Mouse (Mus musculus) heart, postnatal 14 days (tissue): ENCODE measurements around the gene Rpl36a. TPM values are rescaled to one million over a fixed set of nuclear protein-coding genes. Genes with fewer than 3 reads are reported as not detected.

Experiments used
- DNase-seq, 2 experiments: peaks; one replicate each; pipeline ENCODE4 v3.0.0; 2021 to 2022
- intact Hi-C: fragments of 180-260 bp; cut with DNase I; formaldehyde crosslinking; loops from one replicate; pipeline ENCODE4 v1.15.1; 2025
- total RNA-seq, 2 experiments: library from RNA; stranded (reverse); gene quantifications; 2 replicates each; pipeline ENCODE4 v1.2.3; 2021

Rpl36a gene
- total RNA-seq, 2 experiments from 2014 or later = 131 to 137 TPM

DNA sequence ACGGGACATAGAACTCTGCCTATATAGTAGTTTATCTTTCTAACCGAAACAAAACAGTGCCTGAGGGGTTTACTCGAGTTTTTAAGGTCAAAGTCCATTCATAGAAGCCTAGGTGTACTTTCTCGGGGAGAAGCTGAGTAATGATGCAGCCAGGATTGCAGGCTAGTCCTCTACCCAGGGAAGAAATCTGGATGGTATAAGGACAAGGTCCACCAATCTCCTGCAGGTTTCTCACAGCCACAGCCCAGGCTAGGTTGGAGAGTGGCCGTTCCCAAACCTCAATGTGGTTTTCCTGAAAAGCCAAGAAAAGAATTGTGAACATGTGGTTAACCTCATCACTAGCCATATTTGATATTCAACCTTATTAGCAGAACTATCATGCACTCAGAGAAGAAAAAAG lies 4.4 kb downstream of the Rpl36a start:
- intact Hi-C loops = no loop called here

DNA sequence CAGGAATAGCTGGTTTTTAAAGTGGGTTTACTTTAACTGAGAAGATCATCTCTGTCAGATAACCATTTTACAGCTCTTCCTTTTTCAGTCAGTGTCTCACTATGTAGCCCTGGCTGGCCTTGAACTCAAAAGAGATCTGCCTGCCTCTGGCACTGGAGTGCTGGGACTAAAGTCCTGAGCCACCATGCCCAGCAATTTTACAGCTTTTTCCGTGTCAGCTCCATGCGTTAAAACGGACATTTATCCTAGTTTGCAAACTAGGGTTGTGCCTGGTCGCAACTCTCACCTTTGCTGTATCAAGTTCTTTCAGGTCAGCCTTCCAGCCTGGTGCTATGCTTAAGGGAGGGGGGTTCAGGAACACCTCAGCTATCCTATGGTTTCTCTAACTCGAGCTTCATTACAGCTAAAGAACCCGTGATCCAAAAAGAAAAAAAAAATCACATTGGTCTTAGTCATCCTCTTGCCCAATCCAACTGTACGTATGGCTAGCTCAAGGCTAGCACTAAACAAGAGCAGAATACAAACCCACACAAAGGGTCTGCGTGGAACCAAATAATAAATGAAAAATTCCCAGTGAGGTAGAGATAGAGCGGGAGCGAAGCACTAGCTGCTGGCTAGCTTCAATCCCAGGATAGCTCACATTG lies 14.6 kb downstream of the Rpl36a start:
- no peak for DNase-seq
- intact Hi-C loops = loop anchor here (10.0 kb wide), 1 partner anchor 155 kb away; the partner anchor contains the start of genes Armcx3 and Armcx6

More for the DNA sequence above, 4.4 kb downstream of the Rpl36a start:
- no peak for DNase-seq

DNA sequence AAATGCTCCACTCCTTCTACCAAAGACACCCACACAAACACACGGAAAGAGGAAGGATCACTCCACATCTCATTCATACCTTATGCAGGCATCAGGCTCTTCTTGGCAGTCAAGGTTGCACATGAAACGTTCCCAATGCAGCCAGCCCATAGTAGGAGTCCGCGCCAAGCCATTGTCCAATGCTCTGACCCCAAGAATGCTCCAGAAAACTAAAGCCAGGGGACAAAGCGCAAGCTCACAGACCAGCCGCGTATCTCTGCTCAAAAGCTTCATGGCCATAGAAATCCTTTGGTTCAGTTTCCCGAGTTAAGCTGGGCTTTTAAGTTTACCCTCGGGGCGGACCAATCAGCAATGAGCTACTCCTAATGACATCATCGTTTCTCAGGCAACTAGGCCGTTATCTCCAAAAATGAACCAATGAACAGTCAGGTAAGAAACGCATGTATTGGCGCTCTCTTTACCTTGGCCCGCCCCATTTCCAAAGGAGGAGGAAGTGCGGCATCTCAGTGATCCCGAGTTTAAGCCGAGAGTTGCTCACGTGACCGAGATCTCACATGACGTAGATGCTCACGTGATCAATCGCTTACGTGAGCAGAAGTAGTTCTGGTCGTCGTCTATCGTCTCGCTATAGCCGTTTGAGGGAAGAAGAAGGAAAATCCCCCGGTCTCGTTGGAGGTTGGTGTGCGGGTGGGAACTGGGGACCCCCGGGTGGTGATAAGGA lies 15.4 kb downstream of the Rpl36a start, which contains the start of the genes Gla and Hnrnph2:
Gla (minus strand) TSS at position 467 of the 721 bp plus-strand sequence.
Hnrnph2 (plus strand) TSS at position 521 of the 721 bp plus-strand sequence.
- intact Hi-C loops = loop anchor here (10.0 kb wide), 1 partner anchor 154 kb away; the partner anchor contains the start of genes Armcx3 and Armcx6
- peak; percentile 83 to 88 for DNase-seq

DNA sequence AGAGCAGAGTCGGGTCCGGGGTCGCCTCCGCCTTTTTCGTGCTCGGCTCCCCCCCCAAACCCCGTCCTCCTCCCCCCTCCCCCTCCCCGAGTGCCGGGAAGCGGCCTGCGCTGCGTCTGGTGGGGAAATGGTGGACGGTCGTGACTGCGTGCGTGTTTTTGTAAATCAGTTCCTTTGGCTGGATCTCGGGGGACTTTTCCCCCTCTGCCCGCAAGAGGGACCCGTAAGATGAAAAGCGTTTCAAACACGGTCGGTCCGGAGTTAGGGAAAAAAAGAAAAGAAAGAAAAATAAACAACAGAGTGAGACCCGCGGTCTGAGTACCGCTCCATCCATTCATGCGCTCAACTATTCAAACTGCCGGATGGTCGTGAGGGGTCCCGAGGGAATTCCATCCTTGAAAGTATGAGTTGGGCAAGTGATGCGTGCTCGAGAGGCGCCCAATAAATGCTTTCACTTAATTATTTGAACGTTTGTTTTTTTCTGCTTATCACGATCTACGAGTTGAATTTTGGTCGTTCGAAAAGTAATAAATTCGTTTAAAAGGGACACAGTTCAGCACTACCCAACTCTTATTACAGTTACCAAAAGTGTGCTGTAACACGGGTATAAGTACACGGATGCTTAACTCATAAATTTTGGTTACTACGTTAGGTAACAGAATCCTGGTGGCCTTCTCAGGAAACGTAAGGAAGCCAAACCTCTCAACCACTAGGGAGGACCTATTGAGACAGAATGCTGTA lies 16.1 kb downstream of the Rpl36a start:
- intact Hi-C loops = loop anchor here (10.0 kb wide), 1 partner anchor 153 kb away; the partner anchor contains the start of genes Armcx3 and Armcx6
- DNase-seq = no peak

DNA sequence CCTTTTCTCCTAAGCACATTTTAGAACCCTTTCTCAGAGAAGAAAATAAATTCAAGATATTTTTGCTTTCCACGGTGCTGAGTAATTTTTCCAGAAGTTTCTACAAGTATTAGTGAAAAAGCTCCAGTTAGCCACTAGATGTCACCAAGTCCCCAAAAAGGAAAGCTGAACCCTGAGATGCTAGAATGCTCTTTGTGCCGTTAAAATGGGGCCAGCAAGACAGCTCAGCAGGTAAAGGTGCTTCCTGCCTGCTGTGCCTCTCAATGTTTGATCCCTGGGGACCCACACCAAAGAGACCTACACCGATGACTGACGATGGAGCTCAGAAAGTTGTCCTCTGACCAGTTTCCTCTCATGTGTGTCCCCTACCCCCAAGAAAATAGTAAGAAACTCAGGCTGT lies 24.0 kb downstream of the Rpl36a start:
- intact Hi-C loops = loop anchor here (10.0 kb wide), 1 partner anchor 145 kb away; the partner anchor contains the start of genes Armcx3 and Armcx6

DNA sequence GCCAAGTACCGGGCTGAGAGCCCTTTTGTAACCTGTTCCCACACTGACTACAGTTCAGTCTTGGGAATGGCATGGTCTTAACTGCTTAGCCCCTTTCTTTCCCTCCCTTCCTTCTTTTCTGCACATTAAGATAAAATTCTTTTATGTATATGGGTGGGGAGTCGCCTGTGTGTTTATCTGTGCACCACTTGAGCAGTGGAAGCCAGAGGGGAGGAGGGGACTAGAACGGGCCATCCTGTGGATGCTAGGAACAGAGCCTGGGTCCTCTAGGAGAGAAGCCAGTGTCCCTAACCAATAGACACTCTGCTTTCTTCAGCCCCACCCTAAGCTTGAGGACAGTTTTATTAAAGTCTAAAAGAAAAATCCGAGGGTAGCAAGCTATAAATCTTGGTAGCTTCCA lies 25.5 kb downstream of the Rpl36a start:
- DNase-seq = no peak
- intact Hi-C loops = loop anchor here (5.0 kb wide), 3 partner anchors 106 to 306 kb away; partner anchors contain the start of gene Armcx1

More for the DNA sequence above, 24.0 kb downstream of the Rpl36a start:
- DNase-seq = peak; percentile 3 to 20

DNA sequence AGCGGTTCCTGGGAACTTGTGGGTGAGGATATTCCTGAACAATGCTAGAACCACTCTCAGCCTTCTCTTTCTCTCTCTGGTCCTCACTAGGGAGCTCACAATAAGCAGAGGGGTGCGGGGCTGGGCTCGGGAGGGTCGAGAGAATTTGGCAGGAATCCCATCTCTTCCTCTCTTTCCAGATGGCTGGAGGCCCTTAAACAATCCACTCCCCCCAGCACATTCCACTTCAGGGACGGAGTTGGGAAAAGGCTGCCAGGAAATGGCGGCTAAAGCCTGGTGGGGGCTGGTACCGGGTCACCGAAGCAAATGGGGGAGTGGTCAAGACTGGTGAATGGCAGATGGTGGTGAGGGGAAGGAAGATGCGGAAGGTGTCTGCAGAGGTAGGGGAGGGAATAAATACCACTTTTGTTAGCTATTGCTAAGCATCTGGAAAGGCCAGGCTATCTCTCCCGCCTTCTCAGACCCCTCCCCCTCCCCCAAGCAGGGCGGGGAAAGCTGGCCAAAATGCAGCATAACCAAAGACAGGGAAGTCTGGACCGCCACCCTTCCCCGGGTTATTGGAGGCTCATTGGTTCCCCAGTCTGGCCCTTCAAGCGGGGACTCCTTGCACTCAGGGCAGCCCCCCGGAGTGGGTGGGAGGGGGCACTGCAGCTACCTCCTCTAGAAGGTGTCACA lies 27.0 kb downstream of the Rpl36a start:
- peak; percentile 38 to 61 for DNase-seq
- intact Hi-C loops = loop anchor here (5.0 kb wide), 3 partner anchors 105 to 305 kb away; partner anchors contain the start of gene Armcx1

DNA sequence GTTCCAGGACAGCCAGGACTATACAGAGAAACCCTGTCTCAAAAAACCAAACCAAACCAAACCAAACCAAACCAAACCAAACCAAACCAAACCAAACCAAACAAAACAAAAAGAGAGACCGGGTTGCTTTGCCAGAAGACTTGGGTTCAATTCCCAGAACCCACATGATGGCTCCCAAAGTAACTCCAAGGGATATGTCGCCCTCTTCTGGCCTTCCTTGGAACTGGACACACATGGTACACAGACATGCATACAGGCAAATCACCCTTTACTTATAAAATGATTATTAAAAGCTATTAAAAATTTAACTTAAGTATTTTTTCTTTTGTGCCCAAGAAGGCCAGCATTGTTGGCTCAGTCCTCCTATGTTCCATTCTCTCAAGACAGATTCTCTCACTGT lies 28.9 kb downstream of the Rpl36a start:
- intact Hi-C loops = loop anchor here (5.0 kb wide), 3 partner anchors 103 to 303 kb away; partner anchors contain the start of gene Armcx1
- peak in 1 of 2 experiments; percentile 9 for DNase-seq

DNA sequence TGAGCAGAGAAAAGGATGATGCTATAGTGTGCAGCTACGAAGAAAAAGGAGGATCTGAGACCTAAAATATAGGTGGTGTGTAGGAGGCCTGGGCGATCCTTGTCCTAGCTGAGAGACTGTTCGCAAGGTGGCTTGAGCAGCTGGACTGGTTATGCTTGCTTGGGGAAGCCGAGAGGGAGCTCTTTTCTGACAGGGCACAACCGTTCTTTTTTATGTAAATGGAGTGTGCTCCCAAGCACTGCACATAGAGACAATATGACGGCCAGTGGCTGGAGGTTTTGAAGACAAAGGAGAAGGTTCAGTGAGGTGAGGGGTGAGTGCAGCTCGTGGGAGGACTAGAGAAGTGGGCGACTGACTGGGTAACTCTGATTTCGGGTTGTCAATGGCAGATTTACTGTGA lies 34.2 kb downstream of the Rpl36a start:
- no peak for DNase-seq

DNA sequence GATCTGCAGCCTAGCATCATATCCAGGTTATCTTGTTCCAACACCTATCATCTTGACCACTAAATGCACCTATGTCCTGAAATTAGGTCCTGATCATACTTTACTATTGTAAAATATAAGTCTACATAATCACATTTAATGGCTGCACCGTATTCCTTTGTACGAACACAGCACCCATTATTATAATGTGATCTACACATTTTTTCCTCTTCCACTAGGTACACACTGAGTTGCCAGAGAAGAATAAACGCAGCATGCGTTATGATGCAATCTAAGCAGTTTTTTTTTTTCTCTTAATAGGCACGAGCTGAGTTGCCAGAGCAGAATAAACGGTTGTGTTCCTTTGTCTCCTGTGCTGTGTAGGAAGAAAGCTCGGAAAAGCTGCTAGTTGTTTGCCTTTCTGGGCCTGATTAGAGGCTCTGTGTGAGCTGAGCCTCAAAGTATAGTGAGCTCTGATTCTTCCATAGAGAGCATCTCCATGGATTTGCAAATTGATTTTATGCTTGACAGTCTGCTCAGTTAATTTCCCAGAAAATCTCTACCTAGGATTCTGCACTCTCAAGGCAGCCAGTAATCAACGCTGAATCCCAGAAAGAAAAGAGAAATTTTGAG lies 34.9 kb downstream of the Rpl36a start:
- no peak for DNase-seq
- intact Hi-C loops = no loop called here

More for the DNA sequence above, 34.2 kb downstream of the Rpl36a start:
- intact Hi-C loops = no loop called here

DNA sequence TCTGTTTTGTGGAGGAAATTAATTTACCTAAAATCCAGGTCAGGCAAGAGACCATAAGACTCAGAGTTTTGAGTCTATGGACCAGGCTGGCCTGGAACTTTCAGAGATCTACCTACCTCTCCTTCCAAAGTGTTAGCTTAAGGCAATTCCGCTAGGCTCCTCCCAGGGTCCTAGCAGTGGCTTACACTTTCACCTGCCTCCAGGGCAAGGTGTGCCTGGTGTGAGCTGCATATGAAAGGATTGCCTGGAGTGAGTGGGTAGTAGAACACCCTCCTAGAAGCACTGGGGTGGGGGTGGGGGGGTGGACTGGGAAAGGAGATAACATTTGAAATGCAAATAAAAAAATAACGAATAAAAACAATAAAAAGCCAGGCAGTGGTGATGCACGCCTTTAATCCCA lies 36.2 kb downstream of the Rpl36a start:
- no peak for DNase-seq
- intact Hi-C loops = no loop called here

DNA sequence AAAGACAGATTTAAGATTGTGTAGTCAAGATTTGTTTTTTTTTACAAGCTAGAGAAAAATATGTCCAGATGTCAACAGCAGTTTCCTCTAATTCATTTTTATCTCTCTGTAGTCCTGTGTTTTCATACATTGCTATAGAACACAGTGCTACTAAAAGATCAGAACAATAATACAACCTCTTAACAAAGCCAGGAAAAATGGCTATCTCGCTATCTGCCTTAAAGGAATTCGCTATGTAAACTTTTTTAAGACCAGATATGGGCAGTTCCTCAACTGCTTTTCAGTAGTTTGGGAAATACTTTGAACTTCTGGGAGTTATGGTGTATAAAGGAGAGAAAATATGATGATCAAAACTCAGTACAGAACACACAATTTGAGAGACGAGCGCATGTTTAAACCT lies 37.9 kb downstream of the Rpl36a start:
- intact Hi-C loops = no loop called here
- no peak for DNase-seq

DNA sequence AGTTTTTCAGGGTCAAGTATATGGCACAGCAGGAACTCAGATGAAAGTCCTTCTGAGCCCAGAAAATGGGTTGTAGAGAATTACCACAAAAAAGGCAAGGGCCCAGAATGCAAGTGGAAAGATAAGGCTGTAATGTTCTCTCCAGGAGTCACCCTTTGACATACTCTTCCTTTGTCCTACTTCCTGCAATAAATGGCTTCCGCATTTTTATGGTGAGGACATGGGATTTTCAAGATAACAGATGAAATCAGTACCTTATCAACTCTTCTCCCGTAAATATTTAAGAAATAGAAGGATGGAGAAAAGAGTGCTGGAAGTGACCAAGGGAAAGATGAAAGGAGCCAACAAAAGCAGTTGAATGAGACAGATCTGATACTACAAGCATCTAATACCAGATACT lies 42.7 kb downstream of the Rpl36a start:
- intact Hi-C loops = no loop called here
- no peak for DNase-seq

DNA sequence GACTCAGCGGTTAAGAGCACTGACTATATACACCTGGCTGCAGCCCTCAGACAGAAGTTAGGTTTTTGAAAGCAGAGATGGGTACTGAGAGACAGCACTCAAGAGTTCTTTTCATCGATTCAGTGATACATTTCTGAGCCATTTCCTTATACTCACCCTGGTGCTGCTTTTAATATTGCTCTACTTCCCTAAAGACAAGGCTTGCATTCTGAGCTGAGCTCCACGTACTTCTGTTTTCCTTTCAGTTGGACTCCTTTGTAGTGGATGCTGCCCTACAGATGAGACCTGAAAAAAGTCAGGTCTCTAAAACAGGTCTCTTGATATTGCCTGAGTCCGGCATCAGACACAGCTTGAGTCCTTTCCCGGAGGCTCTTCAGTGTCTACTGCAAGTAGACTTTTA lies 47.3 kb downstream of the Rpl36a start:
- no peak for DNase-seq
- intact Hi-C loops = no loop called here

DNA sequence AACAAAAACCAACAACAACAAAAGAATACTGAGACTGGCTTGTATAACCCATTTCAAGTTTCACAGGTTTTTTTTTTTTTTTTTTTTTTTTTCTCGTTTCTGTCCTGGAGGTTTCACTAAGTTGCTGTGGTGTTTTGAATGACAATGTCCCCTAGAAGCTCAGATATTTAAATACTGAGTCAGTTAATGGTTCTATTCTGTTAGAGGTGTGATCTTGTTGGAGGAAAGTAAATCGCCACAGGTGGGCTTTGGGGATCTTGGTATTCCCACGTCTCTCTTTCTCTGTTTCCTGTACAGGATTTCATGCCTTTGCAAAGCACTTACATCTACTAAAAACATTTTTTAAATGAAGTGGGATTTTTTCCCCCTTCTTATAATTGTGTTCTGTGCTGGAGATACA lies 49.7 kb downstream of the Rpl36a start:
- no peak for DNase-seq
- intact Hi-C loops = no loop called here

DNA sequence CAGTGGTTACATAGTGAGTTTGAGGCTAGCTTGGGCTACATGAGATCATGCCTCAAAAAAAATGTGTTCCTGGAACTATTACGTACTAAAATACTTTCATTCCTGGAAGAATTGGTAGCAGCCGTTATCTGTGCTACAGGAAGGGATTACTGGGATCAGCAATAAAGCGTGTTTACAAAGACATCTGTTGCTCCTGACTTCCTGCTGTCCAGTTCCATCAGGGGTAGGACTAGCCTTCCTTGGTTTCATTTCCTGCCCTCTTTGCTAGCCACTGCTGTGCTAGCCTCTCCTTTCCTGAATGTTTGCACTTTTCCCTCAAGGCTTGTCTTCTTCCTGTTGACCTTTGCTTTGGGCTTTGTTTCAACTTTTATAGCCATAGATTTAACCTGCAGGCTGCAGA lies 50.4 kb downstream of the Rpl36a start:
- no peak for DNase-seq
- intact Hi-C loops = no loop called here
